Mouse (Mus musculus) myocyte (in vitro differentiated cells): ENCODE measurements around the gene Riox1.

Source experiments
- CEBPB ChIP-seq: IDR thresholded peaks from 2 replicates; pipeline ENCODE4 v1.6.1; 2011; ENCODE audit warnings: mild to moderate bottlenecking, moderate library complexity; ENCODE audit not compliant: poor library complexity, insufficient read depth, severe bottlenecking
- E2F4 ChIP-seq: IDR thresholded peaks from one replicate; pipeline ENCODE4 v1.6.1; 2011; ENCODE audit warnings: mild to moderate bottlenecking, control low read depth, moderate library complexity; ENCODE audit not compliant: insufficient read depth
- MAX ChIP-seq: IDR thresholded peaks from one replicate; pipeline ENCODE4 v1.6.1; 2011; ENCODE audit warnings: low read depth, mild to moderate bottlenecking, control low read depth
- MYOD1 ChIP-seq, 3 experiments: IDR thresholded peaks; one replicate each; pipeline ENCODE4 v1.6.1; 2011; ENCODE audit warnings: control low read depth in 2 of 3, low read depth in 2 of 3, mild to moderate bottlenecking in 2 of 3, moderate library complexity in 1 of 3; ENCODE audit not compliant: insufficient read length in 2 of 3, control insufficient read depth in 1 of 3
- MYOG ChIP-seq, 3 experiments: IDR thresholded peaks; one replicate each; pipeline ENCODE4 v1.6.1; 2011; ENCODE audit warnings: control low read depth in 2 of 3, low read depth in 2 of 3, mild to moderate bottlenecking in 2 of 3; ENCODE audit not compliant: insufficient read length in 2 of 3, control insufficient read depth in 1 of 3, insufficient read depth in 1 of 3
- POLR2A ChIP-seq: IDR thresholded peaks from one replicate; pipeline ENCODE4 v1.6.1; 2011; ENCODE audit warnings: low read depth, mild to moderate bottlenecking, control low read depth, moderate library complexity; ENCODE audit not compliant: insufficient read length
- POLR2AphosphoS2 ChIP-seq: IDR thresholded peaks from one replicate; pipeline ENCODE4 v1.6.1; 2011; ENCODE audit warnings: low read depth, control low read depth; ENCODE audit not compliant: insufficient read length
- REST ChIP-seq: IDR thresholded peaks from one replicate; pipeline ENCODE4 v1.6.1; 2011; ENCODE audit warnings: mild to moderate bottlenecking, control low read depth, moderate library complexity; ENCODE audit not compliant: insufficient read depth, insufficient read length
- SRF ChIP-seq: IDR thresholded peaks from one replicate; pipeline ENCODE4 v1.6.1; 2011; ENCODE audit warnings: low read depth; ENCODE audit not compliant: control insufficient read depth, insufficient read length
- TCF12 ChIP-seq: IDR thresholded peaks from one replicate; pipeline ENCODE4 v1.6.1; 2011; ENCODE audit warnings: mild to moderate bottlenecking, control low read depth; ENCODE audit not compliant: poor library complexity, insufficient read depth, severe bottlenecking
- TCF3 ChIP-seq: IDR thresholded peaks from one replicate; pipeline ENCODE4 v1.6.1; 2011; ENCODE audit warnings: low read depth, control low read depth; ENCODE audit not compliant: insufficient read length
- USF1 ChIP-seq: IDR thresholded peaks from one replicate; pipeline ENCODE4 v1.6.1; 2011; ENCODE audit warnings: low read depth, mild to moderate bottlenecking, control low read depth, moderate library complexity

DNA sequence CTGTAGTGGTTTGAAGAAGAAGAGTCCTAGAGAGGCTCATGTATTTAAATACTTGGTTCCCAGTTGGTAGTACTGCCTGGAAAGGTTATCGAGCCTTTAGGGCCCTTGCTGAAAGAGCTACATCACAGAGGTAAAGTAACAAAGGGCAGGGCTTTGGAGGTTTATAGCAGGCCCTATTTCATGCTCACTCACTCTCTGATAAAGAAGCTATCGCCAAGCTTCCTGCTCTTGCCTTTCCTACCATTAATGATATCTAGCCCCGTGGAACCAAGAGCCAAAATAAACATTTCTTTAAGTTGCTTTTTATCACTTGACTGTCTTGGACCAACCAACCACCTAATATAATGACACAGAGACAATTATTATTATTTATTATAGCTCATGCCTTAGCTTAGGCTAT lies 50.0 kb downstream of the Riox1 start:
- no peak for TF ChIP-seq POLR2A
- no peak for TF ChIP-seq REST
- no peak for TF ChIP-seq MYOD1 (IDR thresholded peaks at IDR 0.05; ENCODE audit: control insufficient read depth in 1 of 3, insufficient read length in 2 of 3, low read depth in 2 of 3)
- TF ChIP-seq TCF12 = no peak
- TF ChIP-seq E2F4 = no peak
- TF ChIP-seq POLR2AphosphoS2 = no peak
- TF ChIP-seq MYOG (IDR thresholded peaks at IDR 0.05; ENCODE audit: control insufficient read depth in 1 of 3, insufficient read depth in 1 of 3, insufficient read length in 2 of 3, low read depth in 2 of 3) = no peak
- TF ChIP-seq CEBPB = no peak
- no peak for TF ChIP-seq SRF
- TF ChIP-seq MAX = no peak
- TF ChIP-seq USF1 = no peak
- TF ChIP-seq TCF3 = no peak
